Mouse (Mus musculus) retina, postnatal 7 days (tissue): ENCODE data around the gene Utp14a.
"Not testable (repeated sequence)": the region's sequence is repeated elsewhere in the genome, so short reads cannot be mapped to it uniquely, and the experiment has no call there.

Experiments
- DNase-seq: peaks from one replicate; pipeline ENCODE4 v3.0.0-alpha.2; 2012; ENCODE audit warnings: low read depth, low spot score

The Utp14a gene

DNA sequence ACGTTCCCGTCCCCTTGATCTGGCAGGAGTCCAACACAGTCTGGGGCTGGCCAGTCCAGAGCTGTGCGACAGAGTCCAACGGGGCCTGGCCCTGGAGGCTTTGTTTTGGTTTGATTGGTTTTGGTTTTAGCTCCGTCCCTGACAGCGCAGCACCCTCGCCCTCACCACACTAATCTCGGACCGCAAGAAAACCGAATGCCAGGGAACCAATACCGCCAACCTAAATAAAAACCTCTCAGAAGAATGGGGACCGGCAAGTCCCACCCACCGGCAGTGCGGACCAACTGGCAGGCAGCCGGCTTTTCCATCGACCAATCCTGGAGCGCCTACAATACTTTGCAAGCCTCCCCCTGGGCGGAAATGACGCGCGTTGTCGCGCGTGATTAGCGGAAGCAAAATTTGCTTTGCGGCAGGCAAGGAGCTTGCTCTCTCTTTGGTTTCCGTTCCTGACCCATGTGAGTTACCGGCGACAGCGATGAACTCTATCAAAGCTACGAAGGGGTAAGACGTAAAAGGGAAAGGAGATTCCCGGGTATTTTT is at the start of gene Utp14a:
Gene Utp14a, plus strand, starts transcription at position 395 of the 540 bp plus-strand sequence.
- DNase-seq: peak; percentile 85

DNA sequence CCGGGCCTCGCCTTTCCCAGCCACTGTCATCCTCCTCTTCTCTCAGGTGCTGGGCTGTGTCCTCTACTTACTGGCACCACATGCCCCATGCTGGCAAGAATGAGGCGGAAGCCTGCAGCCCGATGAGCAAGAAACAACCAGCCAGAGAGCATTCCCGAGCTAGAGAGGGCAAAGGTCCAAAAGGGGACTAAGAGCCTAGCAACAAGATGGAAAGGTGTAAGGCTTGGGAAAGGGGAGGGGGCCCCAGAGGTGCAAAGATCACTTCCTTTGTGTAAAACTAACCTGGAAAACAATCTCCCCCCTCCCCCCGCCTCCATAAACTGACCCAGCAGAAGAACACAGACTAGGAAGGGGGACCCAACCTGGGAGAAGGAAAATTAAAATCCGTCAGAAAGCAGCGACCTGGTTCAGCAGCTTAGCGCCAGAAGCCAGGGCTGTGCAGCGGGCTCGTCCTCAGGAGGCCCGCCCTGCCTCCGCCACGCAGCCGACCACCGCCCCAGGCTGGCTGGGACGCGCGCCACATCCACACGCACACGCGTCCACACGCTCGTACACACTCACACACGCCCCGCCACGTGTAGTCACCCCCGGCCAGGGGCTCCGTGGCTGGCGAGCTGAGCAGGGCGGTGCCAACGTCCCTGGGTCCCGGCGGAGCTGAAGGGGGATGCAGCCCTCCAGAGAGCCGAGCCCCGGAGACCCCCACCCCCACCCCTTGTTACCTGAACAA is 48.7 kb upstream of the Utp14a start:
- DNase-seq: no peak

DNA sequence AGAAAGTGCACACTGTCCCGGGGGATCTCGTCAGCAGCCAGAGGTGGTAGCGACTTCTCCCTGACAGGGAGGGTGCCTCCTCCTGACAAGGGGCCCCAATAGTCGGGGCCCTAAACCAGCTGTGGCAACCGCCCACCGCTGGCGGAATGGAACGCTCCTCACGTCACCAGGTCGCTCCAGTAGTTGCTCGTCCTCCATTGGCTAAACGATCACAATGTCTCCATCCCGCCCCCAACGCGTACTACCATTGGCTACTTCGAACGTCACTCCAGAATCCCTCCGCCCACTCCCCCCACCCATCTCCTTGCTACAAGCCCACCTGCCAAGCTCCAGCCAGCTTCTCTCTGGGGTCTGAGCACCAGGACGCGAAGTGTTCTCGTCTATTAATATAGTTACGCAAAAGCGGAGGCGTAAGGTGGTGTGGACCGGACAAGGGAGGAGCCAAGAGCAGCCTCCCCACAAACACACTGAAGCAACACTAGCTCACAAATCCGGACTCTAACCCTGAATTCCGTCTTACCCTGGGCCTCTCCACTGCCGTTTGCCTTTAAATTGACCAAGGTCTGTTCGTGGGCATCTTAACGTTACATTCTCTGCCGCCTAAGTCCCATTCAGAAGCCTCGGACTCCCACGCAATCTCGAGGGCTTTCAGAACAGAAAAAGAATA is 48.0 kb upstream of the Utp14a start, which contains the start of gene Zdhhc9:
Gene Zdhhc9, minus strand, starts transcription at position 360 of the 667 bp plus-strand sequence.
- DNase-seq: peak; percentile 70

DNA sequence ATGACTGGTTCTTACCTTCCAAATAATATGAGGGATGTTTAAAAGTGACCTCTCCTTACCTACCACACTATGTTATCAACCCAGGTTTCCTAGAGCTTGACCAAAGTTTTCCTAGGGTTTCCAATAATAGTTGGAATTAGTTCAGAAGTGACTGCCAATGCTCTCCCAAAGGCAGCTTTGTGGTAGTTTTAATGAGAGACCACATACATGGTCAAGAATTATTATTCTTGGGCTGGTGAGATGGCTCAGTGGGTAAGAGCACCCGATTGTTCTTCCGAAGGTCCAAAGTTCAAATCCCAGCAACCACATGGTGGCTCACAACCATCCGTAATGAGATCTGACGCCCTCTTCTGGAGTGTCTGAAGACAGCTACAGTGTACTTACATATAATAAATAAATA is 46.9 kb upstream of the Utp14a start:
- DNase-seq: not testable (repeated sequence)

DNA sequence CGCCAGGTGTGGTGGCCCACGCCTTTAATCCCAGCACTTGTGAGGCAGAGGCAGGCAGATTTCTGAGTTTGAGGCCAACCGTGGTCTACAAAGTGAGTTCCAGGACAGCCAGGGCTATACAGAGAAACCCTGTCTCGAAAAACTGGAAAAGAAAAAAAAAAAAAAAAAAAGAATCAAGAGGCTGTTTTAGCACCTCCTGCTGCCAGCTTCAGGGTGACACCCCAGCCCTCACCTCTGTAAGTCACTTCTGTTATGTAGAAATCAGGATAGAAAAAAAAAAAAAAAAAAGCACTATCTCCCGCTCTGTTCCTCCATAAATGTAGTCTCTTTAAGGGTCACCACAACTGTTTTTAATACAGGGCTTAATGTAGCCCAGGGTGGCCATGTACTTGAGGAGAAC is 37.2 kb upstream of the Utp14a start:
- DNase-seq: no peak

DNA sequence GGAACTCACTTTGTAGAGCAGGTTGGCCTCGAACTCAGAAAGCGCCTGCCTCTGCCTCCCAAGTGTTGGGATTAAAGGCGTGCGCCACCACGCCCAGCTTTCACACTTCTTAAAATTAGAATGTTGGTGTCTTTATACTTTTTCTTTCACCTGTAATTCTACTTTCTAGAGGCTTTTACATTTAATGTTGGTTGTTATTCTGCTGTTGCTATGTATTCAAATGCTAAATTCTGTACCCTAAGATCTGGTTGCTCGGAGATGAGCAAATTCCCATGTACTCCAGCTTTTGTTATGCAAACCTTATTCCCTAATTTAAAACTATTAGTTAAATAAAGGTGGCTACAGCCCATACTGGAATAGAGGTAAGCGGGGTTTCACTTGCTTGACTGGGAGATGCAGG is 34.0 kb upstream of the Utp14a start:
- no peak for DNase-seq

DNA sequence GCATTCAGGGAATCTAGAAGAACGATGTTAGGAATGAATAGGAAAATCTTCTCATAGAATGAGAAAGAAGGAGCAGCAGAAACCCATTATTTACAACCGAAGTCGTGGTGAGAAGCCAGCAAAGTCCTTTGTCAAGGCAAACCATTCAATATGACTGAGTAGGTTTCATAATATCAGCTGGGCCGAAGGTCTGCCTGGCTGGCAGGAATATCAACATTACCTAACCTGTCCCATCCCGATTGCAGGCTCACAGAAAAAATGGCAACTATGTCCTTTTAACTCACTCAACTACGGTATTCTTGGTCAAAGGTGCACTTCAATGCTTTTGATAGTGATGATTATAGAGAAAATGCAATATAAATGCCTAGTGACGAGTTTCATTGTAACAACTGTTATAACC is 30.4 kb upstream of the Utp14a start:
- no peak for DNase-seq

DNA sequence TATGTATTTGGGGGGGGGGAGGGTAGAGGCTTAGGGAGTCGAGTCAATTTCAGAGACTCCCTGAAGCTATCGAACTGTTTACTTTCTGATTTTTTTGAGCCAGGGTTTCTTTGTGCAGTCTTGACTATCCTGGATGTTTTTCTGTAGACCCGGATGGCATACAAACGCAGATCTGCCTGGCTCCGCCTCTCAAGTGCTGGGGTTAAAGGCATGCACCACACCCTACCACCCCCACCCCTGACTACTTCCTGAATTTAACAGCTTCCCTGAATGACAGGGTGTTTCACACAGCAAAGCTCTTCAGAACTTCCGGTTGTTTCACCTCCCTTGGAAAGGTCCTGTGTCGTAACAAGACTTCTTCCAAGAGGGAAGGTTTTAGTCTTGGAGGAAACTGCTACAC is 22.2 kb upstream of the Utp14a start:
- no peak for DNase-seq

DNA sequence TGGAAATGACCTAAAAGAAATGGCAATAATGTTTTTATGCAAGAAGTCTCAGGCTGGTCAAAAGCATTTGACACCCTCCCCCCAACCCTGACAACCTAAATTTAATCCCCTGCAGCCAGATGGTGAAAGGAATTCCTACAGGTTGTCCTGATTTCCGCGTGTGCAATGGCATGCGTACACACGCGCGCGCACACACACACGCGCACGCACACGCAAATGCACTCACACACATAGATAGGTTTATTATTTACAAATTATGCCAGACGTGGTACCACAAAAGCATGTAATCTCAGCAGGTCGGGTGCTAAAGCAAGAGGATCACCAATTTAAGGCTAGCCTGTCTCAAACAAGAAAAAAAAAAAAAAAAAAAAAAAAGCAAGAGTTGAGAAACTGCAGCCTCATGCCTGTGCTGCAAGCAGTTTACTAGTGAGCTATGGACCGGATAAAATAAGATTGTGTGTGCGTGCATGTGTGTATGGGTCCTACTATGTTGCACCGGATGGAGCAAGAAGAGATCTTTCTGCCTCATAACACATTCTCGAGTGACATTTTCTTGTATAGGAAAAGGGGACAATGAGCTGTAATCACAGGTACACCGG is 733 bp upstream of the Utp14a start:
- no peak for DNase-seq

DNA sequence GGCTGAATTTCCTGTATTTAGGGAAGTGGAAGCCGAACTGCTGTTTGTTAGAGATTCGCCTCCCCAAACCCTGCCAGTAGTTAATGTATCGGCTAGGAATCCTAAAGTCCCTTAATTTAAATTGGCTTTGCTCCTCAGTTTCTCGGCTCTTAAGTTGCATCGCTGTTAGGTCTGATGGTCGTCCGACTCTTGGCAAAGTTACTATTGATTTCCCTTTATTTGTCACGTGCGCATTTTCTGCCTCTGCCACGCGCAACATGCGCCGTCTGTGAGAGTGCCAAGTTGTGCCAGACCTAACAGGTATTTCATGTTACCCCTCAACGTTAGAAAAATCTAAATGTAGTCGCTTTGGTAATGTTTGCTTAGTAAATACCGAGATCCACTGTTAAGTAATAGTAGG is 349 bp downstream of the Utp14a start:
- no peak for DNase-seq

DNA sequence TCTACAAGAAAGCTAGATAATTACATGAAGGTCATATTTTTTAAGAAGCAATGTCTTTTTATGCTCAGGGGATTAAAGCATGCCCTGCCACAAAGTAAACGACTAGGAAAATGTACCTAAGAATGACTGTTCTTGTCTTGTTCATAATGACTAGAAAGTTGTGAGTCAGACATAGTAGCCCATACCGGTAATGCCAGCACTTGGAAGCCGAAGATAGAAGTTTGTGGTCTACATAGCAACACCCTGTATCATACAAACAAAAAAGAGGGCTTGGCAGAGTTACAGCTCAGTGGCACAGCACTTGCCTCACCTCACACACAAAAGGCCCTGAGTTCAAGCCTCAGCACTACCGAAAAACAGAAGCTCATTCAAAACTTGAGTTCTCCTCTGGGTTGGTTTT is 15.0 kb downstream of the Utp14a start:
- no peak for DNase-seq

DNA sequence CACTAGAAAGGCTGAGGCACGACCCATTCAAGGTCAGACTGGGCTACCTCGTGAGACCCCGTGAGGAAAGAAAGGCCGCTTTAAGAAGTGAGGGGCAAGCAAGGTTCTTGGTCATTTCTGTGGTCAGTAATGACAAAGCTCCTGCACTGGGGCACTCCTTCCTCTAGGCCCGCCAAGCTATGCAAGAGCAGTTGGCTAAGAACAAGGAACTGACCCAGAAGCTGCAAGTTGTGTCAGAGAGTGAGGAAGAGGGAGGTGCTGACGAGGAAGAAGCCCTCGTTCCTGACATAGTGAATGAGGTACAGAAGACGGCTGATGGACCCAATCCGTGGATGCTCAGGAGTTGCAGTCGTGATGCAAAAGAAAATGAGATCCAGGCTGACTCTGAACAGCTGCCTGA is 18.0 kb downstream of the Utp14a start:
- no peak for DNase-seq

DNA sequence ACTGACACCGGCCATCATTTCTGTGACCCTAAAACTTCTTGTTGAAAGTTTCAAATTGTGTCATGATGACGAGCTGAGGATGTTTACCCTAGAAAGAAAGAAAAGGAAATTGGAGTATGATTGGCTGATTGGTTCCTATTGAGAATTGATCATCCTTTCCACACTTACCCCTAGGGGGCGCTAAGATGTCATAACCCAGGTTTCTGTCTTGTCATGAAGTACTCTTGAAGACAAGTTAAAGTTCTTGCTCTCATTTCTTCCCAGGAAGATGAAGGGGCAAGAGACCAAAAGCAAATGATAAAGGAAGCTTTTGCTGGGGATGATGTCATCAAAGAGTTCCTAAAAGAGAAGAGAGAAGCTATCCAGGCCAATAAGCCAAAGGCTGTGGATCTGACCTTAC is 21.4 kb downstream of the Utp14a start:
- DNase-seq: no peak

DNA sequence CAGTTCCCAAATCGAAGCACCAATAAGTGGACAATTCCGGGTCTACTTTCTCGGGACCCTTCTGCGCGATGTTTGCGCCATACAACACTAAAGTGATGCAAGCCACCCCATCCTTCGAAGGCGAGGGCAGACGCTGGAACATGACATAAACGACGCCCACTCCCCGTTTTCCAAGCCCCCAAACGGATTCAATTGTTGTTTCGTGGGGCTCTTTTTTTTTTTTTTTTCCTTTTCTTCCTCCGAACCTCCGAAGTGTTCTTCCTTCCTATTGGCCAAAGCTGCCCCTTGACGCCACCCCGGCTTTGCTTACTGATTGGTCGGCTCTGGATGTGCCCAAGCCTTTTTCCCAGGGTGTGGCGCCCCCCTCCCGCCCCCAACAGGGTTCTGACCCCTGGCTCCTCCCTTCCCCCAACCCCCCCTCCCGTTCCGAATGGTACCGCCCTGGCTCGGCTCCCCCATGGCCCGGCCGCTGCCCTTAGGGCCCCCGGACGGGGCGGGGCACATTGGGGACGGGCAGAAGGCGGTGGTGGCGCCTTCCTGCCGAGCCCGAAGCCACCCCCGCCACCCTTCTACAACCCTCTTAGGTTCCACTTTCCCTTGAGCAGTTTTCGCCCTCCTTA is 27.8 kb downstream of the Utp14a start:
- DNase-seq: peak; percentile 49

DNA sequence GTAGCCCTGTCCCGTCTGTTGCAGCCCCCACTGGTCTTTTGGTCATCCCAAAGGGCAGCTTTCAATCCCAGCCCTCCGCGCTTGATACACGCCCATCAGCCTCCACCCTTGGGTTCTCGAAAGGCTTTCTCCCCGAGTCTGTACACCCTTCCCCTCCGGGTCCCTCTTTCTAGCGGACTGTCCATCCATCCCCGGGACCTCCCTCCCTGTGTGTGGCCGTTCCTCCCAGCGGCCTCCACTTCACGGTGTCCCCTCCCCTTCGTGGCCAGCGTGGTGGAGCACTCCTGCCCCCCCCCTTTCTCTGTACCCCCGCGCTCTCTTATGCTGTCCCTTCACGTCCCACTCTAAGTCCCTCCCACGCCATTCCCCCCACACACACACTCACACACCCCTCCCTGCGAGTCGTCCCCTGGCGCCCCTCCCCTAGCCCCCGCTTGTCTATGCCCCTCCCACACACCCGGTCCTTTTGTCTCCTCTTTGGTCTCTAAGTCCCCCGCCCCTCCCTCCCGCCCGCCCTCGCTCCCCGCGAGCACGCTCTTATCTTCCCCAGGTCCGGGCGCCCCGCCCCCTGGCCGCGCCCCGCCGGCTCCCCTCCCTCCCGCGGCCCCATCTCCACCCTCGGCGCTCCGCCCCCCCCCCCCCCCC is 28.5 kb downstream of the Utp14a start:
- peak; percentile 53 for DNase-seq

DNA sequence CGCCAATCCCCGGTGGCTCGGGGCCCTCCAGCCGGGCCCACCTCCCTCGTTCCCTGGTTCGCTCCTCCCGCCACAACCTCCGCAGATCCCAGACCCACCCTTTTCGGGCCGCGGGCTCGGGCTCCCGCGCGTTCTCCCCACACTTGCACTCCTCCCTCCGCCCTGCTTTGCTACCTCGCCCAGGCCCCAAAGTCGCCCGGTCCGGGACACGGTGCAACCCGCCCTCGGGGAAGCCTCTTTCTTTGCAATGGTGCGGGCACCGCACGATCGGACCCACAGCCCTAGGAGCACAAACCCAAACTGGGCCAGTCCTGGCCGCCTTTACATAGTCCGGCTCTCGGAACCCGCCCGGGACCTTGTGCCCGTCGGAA is 29.0 kb downstream of the Utp14a start:
- DNase-seq: no peak

DNA sequence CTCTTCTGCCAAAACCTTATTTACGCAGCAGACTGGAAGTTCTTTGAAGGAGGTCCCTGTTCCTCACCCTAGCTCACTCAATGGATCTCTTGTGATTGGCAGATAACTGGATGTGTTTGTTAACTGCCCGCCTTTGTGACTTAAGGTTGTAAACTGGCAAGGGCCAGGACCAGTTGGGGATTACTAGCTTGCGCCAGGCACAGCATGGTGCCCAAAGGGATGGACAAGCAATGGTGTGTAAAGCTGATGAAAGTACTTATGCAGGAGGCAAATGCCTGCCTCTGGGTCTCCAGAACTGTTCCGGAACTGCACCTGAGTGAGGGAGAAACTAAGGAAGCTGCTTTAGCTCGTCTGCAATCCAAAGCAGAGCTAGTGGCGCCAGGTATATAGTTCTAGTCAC is 29.8 kb downstream of the Utp14a start:
- DNase-seq: no peak

DNA sequence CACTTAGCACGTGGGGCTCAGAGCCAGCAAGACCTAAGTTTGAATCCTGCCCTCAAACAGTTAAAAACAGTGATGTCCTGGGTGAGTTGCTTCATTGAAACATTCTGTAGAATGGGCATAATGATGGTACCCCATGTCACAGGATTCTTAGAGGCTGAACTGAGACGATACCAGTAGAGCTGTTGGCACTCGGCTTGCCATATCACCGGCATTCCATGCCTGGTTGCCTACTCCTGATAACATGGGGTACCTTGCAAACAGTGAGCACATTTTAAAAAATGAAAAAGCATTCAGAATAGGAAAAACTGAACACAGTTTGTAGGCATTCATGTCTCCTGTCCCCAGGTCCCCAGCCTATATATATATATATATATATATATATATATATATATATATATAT is 31.3 kb downstream of the Utp14a start:
- DNase-seq: no peak

DNA sequence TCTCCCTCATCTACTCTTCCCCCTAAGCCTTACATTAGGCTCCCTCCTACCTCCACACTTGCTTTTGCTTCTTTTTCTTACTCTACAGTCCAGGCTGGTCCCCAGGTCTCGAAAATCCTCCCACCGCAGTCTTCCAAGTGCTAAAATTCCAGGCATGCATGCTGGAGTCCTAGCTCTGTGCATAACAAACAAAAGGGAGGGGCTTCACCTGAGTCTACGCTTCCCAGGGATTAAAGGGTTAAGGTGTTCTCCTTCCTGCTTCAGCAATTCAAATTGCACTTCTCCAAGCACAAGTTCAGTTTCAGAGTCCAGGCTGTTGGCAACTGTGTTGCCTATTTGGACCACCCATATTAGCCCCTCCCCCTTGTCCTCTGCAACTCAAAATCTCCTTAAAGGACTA is 34.8 kb downstream of the Utp14a start:
- DNase-seq: no peak

DNA sequence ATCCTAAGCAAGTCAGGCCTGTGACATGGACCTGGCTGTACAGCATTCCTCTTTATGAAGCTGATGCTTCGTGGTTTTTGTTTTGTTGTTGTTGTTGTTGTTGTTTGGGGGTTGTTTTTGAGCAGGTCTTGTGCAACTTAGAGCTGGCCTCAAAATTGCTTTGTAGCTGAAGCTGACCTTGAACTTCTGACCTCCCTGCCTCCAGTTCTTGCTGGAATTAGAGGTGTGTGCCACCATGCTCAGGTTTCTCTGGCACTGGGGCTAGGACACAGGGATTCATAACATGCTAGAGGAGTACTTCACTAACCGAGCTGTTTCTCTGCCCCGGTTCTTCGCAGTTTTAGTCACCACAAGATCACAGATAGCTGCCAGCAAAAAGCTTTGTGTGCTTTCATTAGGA is 48.7 kb downstream of the Utp14a start:
- no peak for DNase-seq

DNA sequence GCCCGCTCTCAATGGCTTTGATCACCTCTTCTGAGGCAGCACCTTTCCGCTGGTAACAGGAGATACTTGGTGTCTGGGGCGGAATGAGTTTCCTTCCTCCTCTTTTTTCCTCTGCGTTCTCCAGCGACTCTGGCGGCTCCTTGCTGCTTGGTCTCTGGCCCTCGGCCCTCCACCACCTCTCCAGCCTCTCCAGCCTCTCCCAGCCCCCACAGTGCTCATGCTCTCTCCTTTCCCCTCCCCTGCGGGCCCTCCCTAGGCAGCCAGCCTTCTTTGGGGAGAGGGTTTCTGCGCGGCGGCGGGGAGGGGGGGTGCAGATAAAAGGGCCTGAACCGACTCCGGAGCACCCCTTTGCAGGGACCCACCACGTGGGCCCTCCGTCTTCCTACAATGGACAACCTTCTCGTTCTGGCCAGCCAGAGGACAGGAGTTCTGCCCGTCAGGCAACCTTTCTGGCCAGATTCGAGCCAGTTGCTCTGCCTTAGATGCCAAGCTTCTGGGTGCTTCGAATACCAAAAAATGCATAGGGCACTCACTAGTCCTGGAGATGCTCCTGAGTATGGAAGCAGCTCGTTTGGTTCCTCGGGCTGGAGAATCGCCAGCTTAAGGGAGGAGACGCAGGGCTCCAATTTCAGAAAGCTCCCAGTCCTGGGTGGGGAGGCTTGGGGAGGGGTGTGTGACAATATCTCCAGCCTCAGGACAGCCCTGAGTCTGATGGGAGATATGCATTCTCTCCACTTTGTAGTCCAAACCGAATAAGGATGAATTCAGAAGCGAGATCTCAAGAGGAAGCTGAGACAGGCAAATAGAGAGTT is 54.2 kb downstream of the Utp14a start:
- DNase-seq: no peak
